Mouse (Mus musculus) naive thymus-derived CD4-positive, alpha-beta T cell, adult 2 months (primary cell): Measurements from ENCODE around the gene Gm47955.
"Not testable (repeated sequence)": the region's sequence is repeated elsewhere in the genome, so short reads cannot be mapped to it uniquely, and the experiment has no call there.

ENCODE experiments used
- DNase-seq: peaks from one replicate; pipeline ENCODE4 v3.0.0-alpha.2; 2011; ENCODE audit warnings: low read depth

Gm47955 gene

DNA sequence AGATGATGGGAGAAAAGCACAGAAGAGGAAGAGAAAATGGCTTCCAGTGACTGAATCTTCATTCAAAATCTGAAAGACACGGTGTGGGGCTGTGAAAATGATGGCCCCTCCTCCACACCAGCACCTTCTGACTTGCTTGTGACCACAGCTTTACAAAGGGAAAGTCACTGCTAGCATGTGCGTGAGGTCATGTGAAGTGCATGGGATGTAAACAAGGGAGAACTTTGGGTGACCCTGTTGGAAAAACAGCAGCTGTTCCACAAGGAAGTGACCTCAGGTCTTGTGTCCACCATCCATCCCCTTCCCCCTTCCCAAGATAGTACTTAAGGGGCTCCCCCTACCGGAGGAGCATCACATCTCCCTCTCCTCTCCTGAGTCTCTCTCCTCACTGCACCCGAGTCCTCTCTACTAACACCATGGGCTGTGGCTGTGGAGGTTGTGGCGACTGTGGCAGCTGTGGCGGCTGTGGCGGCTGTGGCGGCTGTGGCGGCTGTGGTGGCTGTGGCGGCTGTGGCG, at the start of gene Gm47955:
TSS of gene Gm47955 (plus strand) at position 417 of the 516 bp plus-strand sequence.
- DNase-seq: no peak

DNA sequence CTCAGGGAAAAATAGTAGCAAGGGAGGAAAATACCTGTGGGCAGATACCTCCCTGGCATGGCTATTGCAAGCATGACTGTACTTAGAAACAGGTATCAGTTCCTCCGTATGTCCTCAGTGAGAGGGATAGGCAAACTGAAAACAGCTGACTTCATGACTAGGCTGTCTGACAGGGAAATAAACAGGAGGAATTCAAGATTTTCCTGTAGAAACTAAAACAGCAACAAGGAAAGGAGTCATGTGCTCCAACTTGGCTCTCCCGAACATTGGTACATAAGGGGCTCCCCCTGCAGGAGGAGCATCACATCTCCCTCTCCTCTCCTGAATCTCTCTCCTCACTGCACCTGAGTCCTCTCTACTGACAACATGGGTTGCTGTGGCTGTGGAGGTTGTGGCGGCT, 47.1 kb upstream of the Gm47955 start, which contains the start of gene A030005L19Rik:
TSS of gene A030005L19Rik (plus strand) at position 301 of the 400 bp plus-strand sequence.
- no peak for DNase-seq

DNA sequence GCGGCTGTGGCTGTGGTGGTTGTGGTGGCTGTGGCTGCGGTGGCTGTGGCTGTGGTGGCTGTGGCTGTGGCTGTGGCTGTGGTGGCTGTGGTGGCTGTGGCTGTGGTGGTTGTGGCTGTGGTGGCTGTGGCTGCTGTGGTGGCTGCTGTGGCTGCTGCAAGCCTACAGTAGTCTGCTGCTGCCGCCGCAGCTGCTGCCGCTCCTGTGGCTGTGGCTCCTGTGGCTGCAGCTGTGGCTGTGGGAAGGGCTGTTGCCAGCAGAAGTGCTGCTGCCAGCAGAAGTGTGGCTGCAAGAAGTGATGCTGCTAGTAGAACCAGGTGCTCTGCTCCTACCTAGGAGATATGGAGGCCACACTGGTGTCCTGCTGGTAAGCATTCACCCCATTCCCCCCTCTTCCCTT, 46.7 kb upstream of the Gm47955 start:
- DNase-seq: peak; percentile 31

DNA sequence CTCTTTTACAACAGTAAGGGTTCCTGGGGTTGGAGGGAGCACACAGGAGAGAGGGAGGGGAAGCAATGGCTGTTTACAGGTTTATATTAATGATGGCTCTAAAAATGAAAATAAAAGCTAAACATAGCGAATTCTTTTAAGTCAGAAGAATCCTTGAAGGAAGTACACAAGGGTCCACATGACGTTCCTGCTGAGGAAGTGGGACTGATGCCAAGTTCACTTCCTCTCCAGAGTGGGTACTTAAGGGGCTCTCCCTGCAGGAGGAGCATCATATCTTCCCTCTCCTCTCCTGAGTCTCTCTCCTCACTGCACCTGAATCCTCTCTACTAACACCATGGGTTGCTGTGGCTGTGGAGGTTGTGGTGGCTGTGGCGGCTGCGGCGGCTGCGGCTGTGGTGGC, 35.4 kb upstream of the Gm47955 start, which contains the start of gene A030014E15Rik:
TSS of gene A030014E15Rik (plus strand) at position 268 of the 400 bp plus-strand sequence.
- no peak for DNase-seq

DNA sequence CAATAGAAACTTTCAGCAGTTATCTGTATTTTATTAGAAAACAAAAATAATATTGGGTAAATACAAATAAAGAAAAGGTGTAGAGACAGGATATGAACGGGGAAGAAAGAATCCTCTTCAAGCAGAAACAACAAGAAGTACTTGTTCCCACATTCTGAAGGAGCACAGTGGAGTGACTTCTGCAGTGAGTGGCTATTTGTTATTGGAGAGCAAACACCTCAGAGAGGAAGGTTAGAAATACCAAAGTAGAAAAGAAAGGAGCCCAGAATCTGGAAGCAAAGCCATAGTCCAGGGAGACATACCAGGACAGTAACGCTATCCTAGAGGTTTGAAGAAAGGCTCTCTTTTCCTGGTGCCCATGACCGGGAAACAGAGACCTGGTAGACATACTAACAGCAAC, 29.5 kb upstream of the Gm47955 start:
- DNase-seq: not testable (repeated sequence)

DNA sequence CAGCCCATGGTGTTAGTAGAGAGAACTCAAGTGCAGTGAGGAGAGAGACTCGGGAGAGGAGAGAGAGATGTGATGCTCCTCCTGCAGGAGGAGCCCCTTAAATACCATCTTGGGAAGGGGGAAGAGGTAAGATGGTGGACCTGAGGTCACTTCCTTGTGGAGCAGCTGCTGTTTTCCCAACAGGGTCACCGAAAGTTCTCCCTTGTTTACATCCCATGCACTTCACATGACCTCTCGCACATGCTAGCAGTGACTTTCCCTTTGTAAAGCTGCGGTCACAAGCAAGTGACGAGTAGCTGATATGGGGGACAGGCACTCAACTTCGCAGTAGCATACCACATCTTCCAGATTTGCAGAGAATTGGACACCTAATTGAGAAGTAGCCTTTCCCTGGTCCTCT, 28.8 kb upstream of the Gm47955 start, which contains the start of gene Gm6217:
TSS of gene Gm6217 (minus strand) at position 74 of the 400 bp plus-strand sequence.
- DNase-seq: not testable (repeated sequence)

DNA sequence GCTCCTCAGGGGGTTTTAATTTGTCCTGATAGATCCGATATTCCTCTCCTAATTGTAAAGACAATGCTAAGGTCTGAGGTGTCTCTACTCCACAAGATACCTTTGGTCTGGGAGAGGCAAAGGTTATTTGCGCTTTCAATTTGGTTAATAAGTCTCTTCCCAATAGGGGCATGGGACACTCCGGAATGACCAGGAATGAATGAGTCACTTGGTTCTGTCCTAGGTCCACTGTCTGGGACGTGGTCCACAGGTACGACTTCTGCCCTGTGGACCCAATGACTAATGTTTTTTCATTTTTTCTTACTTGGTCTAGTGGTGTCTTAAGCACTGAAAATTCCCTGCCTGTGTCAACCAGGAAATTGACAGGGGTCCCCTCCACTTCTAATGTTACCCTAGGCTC, 21.4 kb upstream of the Gm47955 start:
- no peak for DNase-seq

DNA sequence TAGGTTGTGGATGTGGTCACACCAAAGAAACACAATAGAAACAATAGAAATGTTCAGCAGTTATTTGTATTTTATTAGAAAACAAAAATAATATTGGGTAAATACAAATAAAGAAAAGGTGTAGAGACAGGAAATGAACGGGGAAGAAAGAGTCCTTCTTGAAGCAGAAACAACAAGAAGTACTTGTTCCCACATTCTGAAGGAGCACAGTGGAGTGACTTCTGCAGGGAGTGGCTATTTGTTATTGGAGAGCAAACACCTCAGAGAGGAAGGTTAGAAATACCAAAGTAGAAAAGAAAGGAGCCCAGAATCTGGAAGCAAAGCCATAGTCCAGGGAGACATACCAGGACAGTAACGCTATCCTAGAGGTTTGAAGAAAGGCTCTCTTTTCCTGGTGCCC, 17.6 kb upstream of the Gm47955 start:
- not testable (repeated sequence) for DNase-seq

DNA sequence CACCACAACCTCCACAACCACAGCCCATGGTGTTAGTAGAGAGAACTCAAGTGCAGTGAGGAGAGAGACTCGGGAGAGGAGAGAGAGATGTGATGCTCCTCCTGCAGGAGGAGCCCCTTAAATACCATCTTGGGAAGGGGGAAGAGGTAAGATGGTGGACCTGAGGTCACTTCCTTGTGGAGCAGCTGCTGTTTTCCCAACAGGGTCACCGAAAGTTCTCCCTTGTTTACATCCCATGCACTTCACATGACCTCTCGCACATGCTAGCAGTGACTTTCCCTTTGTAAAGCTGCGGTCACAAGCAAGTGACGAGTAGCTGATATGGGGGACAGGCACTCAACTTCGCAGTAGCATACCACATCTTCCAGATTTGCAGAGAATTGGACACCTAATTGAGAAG, 16.8 kb upstream of the Gm47955 start, which contains the start of gene A030003K21Rik:
TSS of gene A030003K21Rik (minus strand) at position 94 of the 400 bp plus-strand sequence.
- not testable (repeated sequence) for DNase-seq

DNA sequence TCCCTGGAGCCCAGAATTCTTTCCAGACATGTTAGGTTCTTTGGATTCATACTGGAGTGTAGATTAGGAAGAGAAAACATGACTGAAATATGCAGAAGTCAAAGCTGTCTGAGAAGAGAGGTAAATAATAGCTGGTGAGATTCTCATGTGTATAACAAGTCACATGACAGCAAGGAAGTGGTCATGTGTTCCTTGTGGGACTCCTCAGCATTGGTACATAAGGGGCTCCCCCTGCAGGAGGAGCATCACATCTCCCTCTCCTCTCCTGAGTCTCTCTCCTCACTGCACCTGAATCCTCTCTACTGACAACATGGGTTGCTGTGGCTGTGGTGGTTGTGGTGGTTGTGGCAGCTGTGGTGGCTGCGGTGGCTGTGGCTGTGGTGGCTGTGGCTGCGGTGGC, 14.1 kb upstream of the Gm47955 start:
- DNase-seq: peak; percentile 26

DNA sequence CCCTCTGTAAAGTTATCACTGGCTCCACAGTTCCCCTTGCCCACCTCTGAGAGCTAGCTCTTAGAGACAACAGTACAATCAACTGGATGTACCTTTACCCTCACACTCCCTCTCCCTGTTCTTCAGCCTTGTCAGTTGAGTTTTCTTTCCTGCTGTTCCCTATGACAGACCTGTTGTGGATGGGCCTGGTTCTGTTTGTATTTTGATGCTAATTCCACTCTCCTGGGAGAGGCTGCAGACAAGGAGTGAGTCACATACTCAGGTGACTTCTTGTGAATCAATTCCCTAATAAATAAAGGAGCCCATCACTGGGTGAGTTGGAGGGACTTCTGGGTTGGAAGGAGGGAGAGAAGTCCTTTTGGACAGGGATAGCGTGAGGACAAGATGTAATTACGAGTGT, 11.5 kb upstream of the Gm47955 start:
- DNase-seq: no peak

DNA sequence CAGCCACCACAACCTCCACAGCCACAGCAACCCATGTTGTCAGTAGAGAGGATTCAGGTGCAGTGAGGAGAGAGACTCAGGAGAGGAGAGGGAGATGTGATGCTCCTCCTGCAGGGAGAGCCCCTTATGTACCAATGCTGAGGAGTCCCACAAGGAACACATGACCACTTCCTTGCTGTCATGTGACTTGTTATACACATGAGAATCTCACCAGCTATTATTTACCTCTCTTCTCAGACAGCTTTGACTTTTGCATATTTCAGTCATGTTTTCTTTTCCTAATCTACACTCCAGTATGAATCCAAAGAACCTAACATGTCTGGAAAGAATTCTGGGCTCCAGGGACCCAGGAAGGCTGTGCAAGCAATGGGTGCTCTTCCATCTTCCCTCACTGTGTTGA, 4.2 kb upstream of the Gm47955 start, which contains the start of gene Gm7544:
TSS of gene Gm7544 (minus strand) at position 101 of the 400 bp plus-strand sequence.
- not testable (repeated sequence) for DNase-seq

DNA sequence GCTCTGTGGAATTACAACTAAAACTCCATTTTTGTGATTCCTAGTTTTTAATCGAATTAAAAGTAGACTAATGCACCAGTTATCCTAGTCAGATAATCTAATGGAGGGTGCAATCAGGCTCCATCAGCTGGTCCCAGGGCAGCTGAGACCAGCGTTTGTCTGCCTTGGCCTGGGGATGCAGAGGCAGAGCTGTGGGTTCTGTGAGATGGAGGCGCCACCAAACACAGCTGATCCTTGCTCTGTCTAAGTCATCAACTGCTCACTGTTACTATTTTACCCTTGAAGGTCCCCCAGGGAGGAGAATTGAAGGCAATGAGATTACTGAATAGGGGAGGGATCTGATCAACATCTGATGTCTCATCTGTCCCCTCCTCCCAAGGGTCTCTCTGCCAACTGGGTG, 6.3 kb downstream of the Gm47955 start:
- DNase-seq: no peak

DNA sequence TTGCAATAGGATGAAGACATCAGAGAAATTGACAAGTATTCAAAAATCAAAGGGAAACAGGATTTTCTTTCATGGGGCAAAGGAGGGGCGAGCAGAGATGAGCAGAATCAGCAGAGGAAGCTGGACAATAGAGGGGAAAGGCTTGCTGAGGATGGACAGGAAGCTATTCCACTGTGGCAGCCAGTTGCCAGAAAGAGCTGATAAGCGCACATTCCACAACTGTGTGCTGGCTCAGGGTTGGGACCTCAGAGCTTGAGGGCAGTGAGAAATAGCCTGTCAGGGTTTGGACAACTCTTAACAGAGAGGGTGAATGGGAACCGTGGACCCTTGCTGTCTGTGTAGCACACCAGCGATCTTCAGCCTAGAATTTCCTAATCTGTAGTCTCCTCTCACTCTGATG, 12.0 kb downstream of the Gm47955 start:
- no peak for DNase-seq

DNA sequence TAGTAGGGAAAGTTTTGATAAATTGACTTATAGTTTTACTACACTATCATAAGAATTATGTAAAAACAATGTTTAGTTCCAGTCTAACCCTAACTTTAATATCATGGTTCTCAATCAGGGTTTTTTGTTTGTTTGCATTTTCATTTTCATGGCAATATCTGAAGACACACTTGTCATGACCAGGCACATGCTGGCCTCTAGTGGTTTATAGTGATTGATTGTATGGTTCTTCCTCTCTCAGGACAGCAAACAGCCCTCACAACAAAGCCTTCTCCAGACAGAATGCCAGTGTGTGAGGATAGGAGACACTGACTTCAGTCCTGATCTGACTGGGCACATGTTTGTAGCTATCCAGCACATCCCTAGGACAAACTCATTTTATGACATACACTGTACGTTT, 13.2 kb downstream of the Gm47955 start:
- DNase-seq: peak; percentile 47

DNA sequence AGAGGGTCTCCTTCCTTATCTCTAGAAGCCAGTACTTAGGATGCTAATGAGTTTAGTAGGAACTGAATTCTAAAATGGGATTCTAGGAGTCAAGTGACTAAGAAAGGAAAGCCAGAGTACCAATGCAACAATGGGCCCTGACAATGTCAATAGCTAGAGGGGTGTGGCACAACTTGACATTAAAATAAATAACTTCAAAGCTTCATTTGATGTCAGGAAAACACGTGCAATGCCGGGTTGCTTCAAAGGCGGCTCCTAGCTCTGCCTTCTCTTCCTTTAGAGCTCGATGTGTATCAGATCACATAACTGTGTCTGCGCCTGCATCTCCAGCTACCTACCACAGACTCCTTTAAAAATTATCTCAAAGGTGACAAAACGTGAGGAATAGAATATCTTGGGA, 13.8 kb downstream of the Gm47955 start:
- peak; percentile 84 for DNase-seq

DNA sequence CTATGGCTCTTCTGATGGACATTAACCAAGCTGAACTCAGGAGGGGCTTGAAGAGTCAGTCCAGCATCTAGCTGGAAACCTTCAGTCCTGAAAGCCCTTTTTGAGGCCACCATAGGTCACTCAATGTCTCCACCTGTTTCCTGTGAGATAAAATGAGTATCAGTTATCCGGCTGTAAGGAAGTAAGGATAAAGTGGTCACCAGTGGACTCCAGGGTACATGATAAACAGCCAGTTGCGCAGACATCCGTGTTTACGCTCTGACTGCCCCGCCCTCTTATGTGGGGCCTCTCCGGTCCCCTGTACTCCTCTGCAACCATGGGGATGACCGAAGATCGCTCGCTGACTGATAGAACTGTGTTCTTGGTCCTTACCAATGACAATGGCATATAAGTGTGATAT, 14.3 kb downstream of the Gm47955 start:
- DNase-seq: no peak

DNA sequence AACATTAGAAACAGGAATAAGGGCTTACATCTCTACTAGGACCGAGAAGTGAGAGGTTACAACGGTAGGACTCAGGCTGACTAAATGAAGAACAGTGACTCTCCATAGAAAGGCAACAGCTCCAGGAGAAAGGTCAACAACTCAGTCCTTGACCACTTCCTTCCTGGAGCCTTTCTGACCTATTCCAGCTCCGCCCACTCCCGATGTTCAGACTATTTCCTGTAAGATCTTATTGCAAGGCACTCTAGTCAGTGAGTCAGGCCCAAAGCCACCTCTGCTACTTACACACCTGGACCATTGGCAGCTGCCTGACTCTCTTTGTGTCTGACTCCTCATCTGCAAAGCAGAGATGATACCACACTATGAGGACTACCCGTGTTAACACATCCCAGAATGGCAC, 15.7 kb downstream of the Gm47955 start:
- peak; percentile 54 for DNase-seq

DNA sequence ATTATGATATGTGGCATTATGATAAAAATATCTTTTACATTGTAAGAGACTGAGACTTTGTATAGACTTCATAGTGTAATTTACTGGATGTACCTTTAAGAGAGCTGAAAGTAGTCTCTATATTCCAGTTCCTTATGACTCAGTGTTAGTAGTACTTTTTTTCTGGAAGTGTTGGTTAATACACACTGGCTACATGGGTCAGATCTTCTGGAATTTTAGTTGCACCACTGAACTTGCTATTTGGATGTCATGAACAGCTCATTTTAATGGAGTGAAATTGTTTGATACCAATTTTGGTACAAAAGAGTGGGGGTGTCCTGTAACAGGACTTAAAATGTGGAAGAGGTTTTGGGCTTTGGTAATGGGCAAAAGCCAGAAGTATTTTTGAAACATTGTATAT, 17.8 kb downstream of the Gm47955 start:
- no peak for DNase-seq

DNA sequence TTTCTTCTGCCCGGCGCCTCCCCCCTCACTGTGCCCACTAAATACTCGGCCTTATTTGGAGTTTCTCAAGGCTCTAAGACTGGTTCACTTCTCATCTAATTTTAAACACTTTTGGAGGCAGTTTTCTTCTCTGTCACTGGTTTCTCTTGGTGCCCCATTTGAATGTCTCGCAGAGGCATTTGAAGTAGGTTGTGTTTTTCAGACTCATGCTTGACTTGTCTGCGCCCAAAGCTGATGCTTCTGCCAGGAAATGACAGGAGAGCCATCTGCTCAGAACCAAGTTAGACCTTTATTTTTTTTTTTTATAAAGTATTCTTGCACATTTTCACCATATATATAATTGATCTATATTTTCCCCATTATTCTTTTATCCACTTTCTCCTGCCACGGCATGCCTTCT, 26.7 kb downstream of the Gm47955 start:
- DNase-seq: no peak

DNA sequence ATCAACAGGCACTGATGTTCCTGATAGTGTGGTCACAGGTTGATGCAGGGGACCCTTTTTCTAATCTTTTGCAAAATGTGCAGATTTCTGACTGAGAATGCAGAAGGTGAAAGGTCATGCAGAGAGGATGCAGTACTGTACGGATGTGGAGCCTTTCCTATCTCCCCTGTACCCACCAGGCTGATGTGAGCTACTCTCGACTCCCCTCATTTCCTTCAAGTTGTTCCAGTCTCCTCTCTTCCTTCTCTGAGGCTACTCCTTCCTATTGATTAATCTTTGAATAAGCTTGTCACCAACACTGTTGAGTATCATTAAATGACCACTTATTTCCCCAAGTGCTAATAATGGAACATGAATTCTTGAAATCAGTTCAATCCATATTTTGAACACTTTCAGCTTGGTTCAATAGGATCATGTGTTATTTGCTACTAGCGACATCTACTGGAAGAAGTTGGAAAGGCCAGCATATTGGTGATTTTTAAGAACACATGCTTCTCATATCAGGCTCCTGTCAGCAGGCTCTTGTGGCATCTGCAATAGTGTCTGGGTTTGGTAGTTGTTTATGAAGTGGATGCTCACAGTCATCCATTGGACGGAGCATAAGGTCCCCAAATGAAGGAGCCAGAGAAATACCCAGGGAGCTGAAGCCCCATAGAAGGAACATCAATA, 27.6 kb downstream of the Gm47955 start:
- DNase-seq: peak; percentile 93

DNA sequence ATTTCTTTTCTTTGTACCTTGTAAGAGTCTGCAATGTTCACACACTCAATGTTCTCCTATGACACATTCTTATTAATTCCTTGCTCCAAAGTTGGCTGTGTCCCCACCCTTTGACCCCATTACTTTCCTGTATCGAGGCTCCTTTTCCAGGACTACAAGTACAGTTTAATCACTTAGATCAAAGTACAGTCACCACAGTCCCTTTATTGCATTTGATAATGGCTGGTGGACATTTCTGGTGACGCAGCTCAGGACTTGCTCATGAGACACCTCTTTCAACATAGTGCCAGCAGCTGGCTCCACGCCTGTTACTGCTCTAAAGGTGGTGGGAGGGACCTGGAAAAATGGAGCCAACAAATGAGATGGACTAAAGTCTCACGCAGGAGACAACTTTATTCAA, 31.0 kb downstream of the Gm47955 start:
- DNase-seq: no peak

DNA sequence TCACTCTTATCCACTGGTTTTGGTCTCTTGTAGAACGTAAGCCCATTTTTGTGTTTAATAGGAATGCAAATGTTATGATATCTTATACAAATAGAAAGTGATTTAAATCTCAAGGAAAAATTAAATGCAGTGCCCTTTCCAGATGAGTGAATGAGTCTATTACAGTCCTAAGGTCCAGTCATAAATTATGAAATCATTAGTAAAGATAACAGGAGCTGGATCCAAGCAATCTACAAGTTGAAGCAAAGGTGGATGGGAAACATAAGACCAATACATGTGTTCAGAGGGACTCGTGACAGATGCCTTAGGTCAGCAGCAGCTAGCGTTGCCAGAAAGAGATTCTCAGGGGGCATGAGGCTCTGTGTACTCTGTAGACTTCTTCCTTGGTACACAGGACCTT, 31.5 kb downstream of the Gm47955 start:
- no peak for DNase-seq

DNA sequence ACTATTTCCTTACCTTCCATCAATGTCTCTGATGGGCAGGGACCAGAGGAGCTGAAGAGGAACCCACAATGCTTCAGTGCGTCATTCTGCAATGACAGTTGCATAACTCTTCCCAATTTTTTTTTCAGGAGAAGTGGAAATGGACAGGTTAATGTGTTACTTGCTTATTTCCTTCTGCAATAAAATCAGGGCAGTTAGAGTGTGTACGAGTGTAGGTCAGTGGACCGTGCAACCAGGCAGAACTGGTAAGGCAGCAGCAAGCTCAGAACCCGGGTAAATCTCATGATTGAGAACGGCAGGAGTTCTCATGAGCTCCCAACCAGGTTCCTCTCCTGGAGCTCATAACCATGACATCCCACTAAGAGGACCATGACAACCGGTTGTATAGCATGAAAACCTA, 32.0 kb downstream of the Gm47955 start:
- DNase-seq: no peak
